Mouse (Mus musculus) MEL-GATA-1-ER (cell line): ENCODE data around the gene Gkn3.

Experiments
- DNase-seq: peaks from one replicate; pipeline ENCODE4 v3.0.0-alpha.2; 2012; ENCODE audit warnings: low read depth; ENCODE audit errors: extremely low read depth

Gene Gkn3

GRCm38 (mm10) chr6:87354441-87354840 lies 34.3 kb downstream of the Gkn3 start:
- DNase-seq: no peak

- DNase-seq: no peak
Measured at GRCm38 (mm10) chr6:87350829-87351228, 37.9 kb downstream of the Gkn3 start, which contains the start of gene Gkn1. TSS of gene Gkn1 (minus strand) at chr6:87350942.

- DNase-seq: no peak
Measured at GRCm38 (mm10) chr6:87335935-87336295, 52.8 kb downstream of the Gkn3 start.

GRCm38 (mm10) chr6:87335091-87335934 lies 53.4 kb downstream of the Gkn3 start, which contains the start of gene Antxr1:
TSS of gene Antxr1 (minus strand) at chr6:87335821.
- no peak for DNase-seq

- DNase-seq: no peak
Measured at GRCm38 (mm10) chr6:87334361-87335090, 54.2 kb downstream of the Gkn3 start.
